In the genomic region with DNA sequence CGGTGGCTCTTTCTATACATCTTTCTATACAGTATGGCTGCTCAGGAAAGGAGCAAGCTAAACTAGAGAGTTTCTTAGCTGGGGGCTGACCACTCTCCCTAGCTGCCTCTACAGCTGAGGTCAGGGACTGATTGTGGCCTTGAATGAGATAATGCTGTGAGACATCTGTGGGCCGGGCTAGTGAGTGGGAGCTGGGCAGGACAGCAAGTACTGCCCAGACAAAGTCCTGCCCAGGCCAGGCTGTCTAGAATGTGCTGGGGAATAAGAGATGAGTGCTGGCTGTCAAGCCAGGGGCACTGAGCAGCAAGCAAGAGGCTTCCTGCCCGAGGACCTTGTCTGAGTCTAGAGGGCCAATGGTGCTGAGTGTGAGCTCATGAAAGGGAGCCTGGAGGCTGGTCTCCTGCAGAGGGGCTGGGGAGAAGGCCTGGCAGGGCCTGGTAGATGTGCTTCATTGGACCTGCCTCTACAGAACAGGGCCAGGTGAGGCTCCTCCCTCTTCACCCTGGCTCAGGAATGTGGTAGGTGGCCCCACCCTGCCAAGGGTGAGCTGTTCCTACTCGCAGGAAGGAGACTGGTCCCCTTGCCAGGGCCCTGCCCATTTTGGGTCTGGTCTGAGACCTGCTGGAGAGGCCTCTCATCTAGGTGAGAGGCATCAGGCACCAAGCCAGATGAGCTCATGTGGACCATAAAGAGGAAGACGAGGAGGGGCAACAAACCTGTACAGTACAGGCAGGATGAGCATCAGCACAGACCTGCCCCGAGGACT, we compare ENCODE assay signal across 8 mouse cellular contexts. TPM values are rescaled to one million over a fixed set of nuclear protein-coding genes. Genes with fewer than 3 reads are reported as not detected.
DNase-seq lines count a peak whose midpoint lies in the region; ATAC-seq and TF ChIP-seq lines count a peak whose summit lies in the region.
"Had no signal": no experiment of that assay in that cellular context is flagged by ENCODE, and none has a peak within 500 bp of the region (broad histone marks: within the 10 kb centered on the region; RNA-seq: fewer than 3 reads in every experiment).

No protein-coding gene starts in this region.

- H3K4me3 ChIP-seq in ES-E14 (ENCODE audit: insufficient read depth in 1 of 2, low read depth in 1 of 2, low read length in 2 of 2, poor library complexity in 1 of 2, severe bottlenecking in 1 of 2): no peak overlapping the region; a peak in 1 of 4 replicates
- H3K4me3 ChIP-seq in heart, embryonic 11.5 days (ENCODE audit: low read depth, low read length): no peak overlapping the region; the same call in 1 of the 2 replicates
- H3K4me3 ChIP-seq in stomach, postnatal 0 days (ENCODE audit: low read depth, low read length): peak overlapping the region; percentile 53

- TF ChIP-seq CTCF in stomach, postnatal 0 days (IDR thresholded peaks at IDR 0.05; ENCODE audit: low read depth): no peak

- no peaks in the 10 kb centered on the region for H3K9me3 ChIP-seq in ES-E14 (ENCODE audit: control insufficient read depth, insufficient read depth, low read depth, low read length)
- no peaks in the 10 kb centered on the region for H3K9me3 ChIP-seq in heart, embryonic 11.5 days (replicated peaks; ENCODE audit: control insufficient read depth, low read length)
- no peaks in the 10 kb centered on the region for H3K9me3 ChIP-seq in stomach, postnatal 0 days (ENCODE audit: control insufficient read depth, low read length)
- H3K9me3 ChIP-seq: midbrain, embryonic 12.5 days had no signal

- DNase-seq in ES-E14 (ENCODE audit: low read depth, low spot score) (no peak), adipocyte (ENCODE audit: low spot score) (peak; percentile 58)
- DNase-seq in large intestine, adult 2 months (ENCODE audit: low read depth, low spot score): peak; percentile 59
- DNase-seq in stomach, postnatal 0 days (ENCODE audit: low spot score): peak; percentile 85
- DNase-seq in spleen, postnatal 4 days (ENCODE audit: low spot score in 2 of 2): no peak

- WGBS in heart, embryonic 11.5 days (ENCODE audit: insufficient replicate concordance): 56% methylated on average over 6 of the region's 6 CpGs
- WGBS in large intestine, adult 2 months: 30% methylated on average over 6 of the region's 6 CpGs
- WGBS in stomach, postnatal 0 days: 63% methylated on average over 6 of the region's 6 CpGs

- H3K36me3 ChIP-seq in ES-E14 (ENCODE audit: control insufficient read depth, insufficient read depth, low read length, poor library complexity, severe bottlenecking): peaks cover 23% of the 10 kb centered on the region; the same call in 1 of the 2 replicates
- H3K36me3 ChIP-seq in heart, embryonic 11.5 days (ENCODE audit: control insufficient read depth, insufficient read depth, low read length): peaks cover 19% of the 10 kb centered on the region
- H3K36me3 ChIP-seq in stomach, postnatal 0 days (ENCODE audit: control insufficient read depth, insufficient read depth, low read length): peaks cover 35% of the 10 kb centered on the region

- peaks cover 0 to 23% of the 10 kb centered on the region in 2 experiments; a peak in 2 of 4 replicates for H3K4me1 ChIP-seq in ES-E14 (ENCODE audit: control insufficient read depth in 2 of 2, insufficient read depth in 2 of 2, low read length in 2 of 2, poor library complexity in 1 of 2)
- H3K4me1 ChIP-seq in heart, embryonic 11.5 days (ENCODE audit: control insufficient read depth, insufficient read depth, low read length): peaks cover 38% of the 10 kb centered on the region
- H3K4me1 ChIP-seq in stomach, postnatal 0 days (replicated peaks; ENCODE audit: control insufficient read depth, insufficient read depth): 0 out of 2 replicates have a peak, but pooled peaks cover 3% of the 10 kb centered on the region

- peaks cover 9% of the 10 kb centered on the region for H3K27me3 ChIP-seq in heart, embryonic 11.5 days (ENCODE audit: control insufficient read depth, insufficient read depth, low read length)
- H3K27me3 ChIP-seq in stomach, postnatal 0 days (ENCODE audit: control insufficient read depth, insufficient read depth, low read length): no peaks in the 10 kb centered on the region

- no peak overlapping the region for H3K27ac ChIP-seq in ES-E14 (ENCODE audit: insufficient read depth, low read depth, low read length, poor library complexity, severe bottlenecking)
- H3K27ac ChIP-seq in heart, embryonic 11.5 days (ENCODE audit: low read depth, low read length): no peak overlapping the region
- H3K27ac ChIP-seq in stomach, postnatal 0 days (replicated peaks): peak overlapping the region; percentile 86
- H3K27ac ChIP-seq: midbrain, embryonic 12.5 days had no signal

- peak overlapping the region; percentile 59; the same call in 1 of the 2 replicates for H3K9ac ChIP-seq in ES-E14 (ENCODE audit: insufficient read depth, low read depth, low read length, poor library complexity, severe bottlenecking)
- peak overlapping the region; percentile 22; the same call in 1 of the 2 replicates for H3K9ac ChIP-seq in heart, embryonic 11.5 days (ENCODE audit: low read depth, low read length)
- H3K9ac ChIP-seq in stomach, postnatal 0 days (ENCODE audit: low read length): peak overlapping the region; percentile 72

- in situ Hi-C loops in ES-E14 (cut with MboI; ENCODE audit: low sequenced_read_pairs in 2 of 2, unreplicated experiment in 2 of 2): no loop called here

- peak overlapping the region; percentile 96 for H3K4me2 ChIP-seq in heart, embryonic 11.5 days
- H3K4me2 ChIP-seq in stomach, postnatal 0 days (replicated peaks; ENCODE audit: low read depth): peak overlapping the region; percentile 70

- no peak for TF ChIP-seq EP300 in stomach, postnatal 0 days (optimal IDR thresholded peaks at IDR 0.05)

- ATAC-seq in heart, embryonic 11.5 days (replicated peaks; ENCODE audit: insufficient number of reproducible peaks, low FRiP score, low TSS enrichment): no peak; the same call in 1 of the 2 replicates
- peak; percentile 87 for ATAC-seq in stomach, postnatal 0 days (ENCODE audit: low FRiP score, low TSS enrichment)
- no peak for ATAC-seq in inflammation-experienced regulatory T-cells, adult 6 months

TF ChIP-seq in ES-E14, 5 proteins besides CTCF, POLR2A, EP300 and RAD21:
- no peak for TF ChIP-seq MAFK (IDR thresholded peaks at IDR 0.05; ENCODE audit: insufficient read depth, low read depth, low read length)

RNA-seq across cellular contexts. Expression of a gene that starts 23.7 kb away (rescaled TPM):
- 50.1 and 51.2 TPM in 2 replicates for total RNA-seq in ES-E14 (2012; rRNA removed)
- polyA plus RNA-seq in heart, embryonic 11.5 days (2014; fragmentation: Nextera tagmentation; extraction: Ambion mirVana): 24.6 and 28.8 TPM in 2 replicates
- 30.4 and 37.2 TPM in 2 replicates for polyA plus RNA-seq in large intestine, adult 2 months (2012; rRNA removed)
- polyA plus RNA-seq in stomach, postnatal 0 days (2015; fragmentation: Nextera tagmentation; extraction: Ambion mirVana): 21.9 and 26.5 TPM in 2 replicates
- polyA plus RNA-seq in inflammation-experienced regulatory T-cells, adult 6 months (2017; shearing (Covaris generic)): 1 to 10 TPM; 5.4 to 9.7 (median 7.5) TPM

RNA-seq across cellular contexts. Expression of a gene that starts 28.0 kb away (rescaled TPM):
- total RNA-seq in ES-E14 (2012; rRNA removed): 7.8 and 11.5 TPM in 2 replicates
- 21.5 and 22.6 TPM in 2 replicates for polyA plus RNA-seq in heart, embryonic 11.5 days (2014; fragmentation: Nextera tagmentation; extraction: Ambion mirVana)
- 65.4 and 70.3 TPM in 2 replicates for polyA plus RNA-seq in large intestine, adult 2 months (2012; rRNA removed)
- polyA plus RNA-seq in stomach, postnatal 0 days (2015; fragmentation: Nextera tagmentation; extraction: Ambion mirVana): 20.9 and 21.1 TPM in 2 replicates
- polyA plus RNA-seq in inflammation-experienced regulatory T-cells, adult 6 months (2017; shearing (Covaris generic)): 10 to 100 TPM; 50.9 to 68.9 (median 59.0) TPM

RNA-seq across cellular contexts. Expression of a gene that starts 30.6 kb away (rescaled TPM):
- 70.4 and 111 TPM in 2 replicates for total RNA-seq in ES-E14 (2012; rRNA removed)
- polyA plus RNA-seq in heart, embryonic 11.5 days (2014; fragmentation: Nextera tagmentation; extraction: Ambion mirVana): 158 and 165 TPM in 2 replicates
- 185 and 240 TPM in 2 replicates for polyA plus RNA-seq in large intestine, adult 2 months (2012; rRNA removed)
- 66.6 and 67.9 TPM in 2 replicates for polyA plus RNA-seq in stomach, postnatal 0 days (2015; fragmentation: Nextera tagmentation; extraction: Ambion mirVana)
- polyA plus RNA-seq in inflammation-experienced regulatory T-cells, adult 6 months (2017; shearing (Covaris generic)): 10 to 100 TPM; 32.1 to 63.3 (median 63.0) TPM

RNA-seq across cellular contexts. Expression of a gene that starts 51.3 kb away (rescaled TPM):
- 0.40 and 0.69 TPM in 2 replicates for total RNA-seq in ES-E14 (2012; rRNA removed)
- polyA plus RNA-seq in heart, embryonic 11.5 days (2014; fragmentation: Nextera tagmentation; extraction: Ambion mirVana): 0.04 TPM in 1 of 2 replicates, not detected in the other
- 0.02 TPM in 1 of 2 replicates, not detected in the other for polyA plus RNA-seq in large intestine, adult 2 months (2012; rRNA removed)
- polyA plus RNA-seq in stomach, postnatal 0 days (2015; fragmentation: Nextera tagmentation; extraction: Ambion mirVana): 0.02 TPM in 1 of 2 replicates, not detected in the other
- under 1 TPM in 1 of 3 experiments, not detected in 2; 0.16 TPM for polyA plus RNA-seq in inflammation-experienced regulatory T-cells, adult 6 months (2017; shearing (Covaris generic))

RNA-seq across cellular contexts. Expression of a gene that starts 52.0 kb away (rescaled TPM):
- 30.4 and 31.5 TPM in 2 replicates for total RNA-seq in ES-E14 (2012; rRNA removed)
- 17.7 and 17.9 TPM in 2 replicates for polyA plus RNA-seq in heart, embryonic 11.5 days (2014; fragmentation: Nextera tagmentation; extraction: Ambion mirVana)
- polyA plus RNA-seq in large intestine, adult 2 months (2012; rRNA removed): 66.2 and 89.9 TPM in 2 replicates
- polyA plus RNA-seq in stomach, postnatal 0 days (2015; fragmentation: Nextera tagmentation; extraction: Ambion mirVana): 34.3 and 37.8 TPM in 2 replicates
- 10 to 100 TPM; 11.4 to 17.1 (median 12.4) TPM for polyA plus RNA-seq in inflammation-experienced regulatory T-cells, adult 6 months (2017; shearing (Covaris generic))

Comparison
In these comparisons a context has a peak if more than half of its experiments do, and no peak if none do; other contexts are left out.
1. DNase-seq: peak in adipocyte (single experiment), large intestine, adult 2 months (single experiment) and stomach, postnatal 0 days (single experiment); none in ES-E14 (single experiment) and spleen, postnatal 4 days (0 of 2).
2. H3K9ac ChIP-seq: peak in every context shown above with its lines; median percentile 72 in stomach, postnatal 0 days; 59 in ES-E14; 22 in heart, embryonic 11.5 days.